8 mouse cellular contexts compared by ENCODE assay signal in genomic region chr17:71002081-71002743, GRCm38 (mm10). TPM values are rescaled to one million over a fixed set of nuclear protein-coding genes. Genes with fewer than 3 reads are reported as not detected.
DNase-seq lines count a peak whose midpoint lies in the region; ATAC-seq lines count a peak whose summit lies in the region.

Gene Myom1, plus strand, starts transcription at chr17:71002633.

- peak within 1 kb of the TSS; percentile 84 for H3K4me2 ChIP-seq in intestine, embryonic 14.5 days (ENCODE audit: low read length)

- no peaks in the 10 kb centered on the region for H3K9me3 ChIP-seq in intestine, embryonic 14.5 days (ENCODE audit: control insufficient read depth, low read length)

- H3K36me3 ChIP-seq in intestine, embryonic 14.5 days (ENCODE audit: control insufficient read depth, insufficient read depth, low read length), result peaks cover 7% of the 10 kb centered on the region; the same call in 1 of the 2 replicates

- WGBS in intestine, embryonic 14.5 days, result under 1% methylated on average over 65 of the region's 65 CpGs

- ATAC-seq in intestine, embryonic 14.5 days (replicated peaks; ENCODE audit: low FRiP score, low TSS enrichment, low read depth), result peak; percentile 96

- no peaks in the 10 kb centered on the region for H3K27me3 ChIP-seq in intestine, embryonic 14.5 days (replicated peaks; ENCODE audit: control insufficient read depth, insufficient read depth, low read length)

- intact Hi-C loops in left cerebral cortex, postnatal 14 days (cut with DNase I), result loop anchor here (10.0 kb wide), 1 partner anchor 183 kb away; the partner anchor contains the start of gene Lpin2

- DNase-seq in adrenal gland, adult 18-20 months (ENCODE audit: low spot score in 2 of 2), result peak; percentile 98 to 99
- peak; percentile 99 for DNase-seq in embryo, embryonic 11 days
- DNase-seq in gastrocnemius, postnatal 25 days, result peak; percentile 100
- DNase-seq in intestine, embryonic 14.5 days (ENCODE audit: low spot score), result peak; percentile 96
- peak; percentile 96 to 97 for DNase-seq in left cerebral cortex, postnatal 14 days (ENCODE audit: low spot score in 2 of 2)
- peak; percentile 98 for DNase-seq in mesoderm, embryonic 11.5 days (ENCODE audit: low read depth, low spot score)
- DNase-seq in right cerebral cortex, postnatal 36 days (ENCODE audit: low spot score in 2 of 2), result peak; percentile 95 to 96
- peak; percentile 98 for DNase-seq in yolk sac, embryonic 10.5 days (ENCODE audit: low spot score)

- H3K4me1 ChIP-seq in intestine, embryonic 14.5 days (replicated peaks; ENCODE audit: control insufficient read depth, insufficient read depth, low read length), result peaks cover 39% of the 10 kb centered on the region

- H3K9ac ChIP-seq in intestine, embryonic 14.5 days (ENCODE audit: low read length), result peak within 1 kb of the TSS; percentile 98

- peak within 1 kb of the TSS; percentile 72 for H3K4me3 ChIP-seq in intestine, embryonic 14.5 days (ENCODE audit: low read depth, low read length)

- H3K27ac ChIP-seq in intestine, embryonic 14.5 days (ENCODE audit: low read depth), result peak within 1 kb of the TSS; percentile 100

RNA-seq across cellular contexts. Expression of gene Myom1, which starts in this region (rescaled TPM):
- 1 to 10 TPM; 2.7 to 5.4 TPM for total RNA-seq in adrenal gland, adult 18-20 months (2021)
- 1,000 to 10,000 TPM; 1,018 to 1,234 TPM for total RNA-seq in gastrocnemius, postnatal 25 days (2021)
- 18.5 and 20.1 TPM in 2 replicates for polyA plus RNA-seq in intestine, embryonic 14.5 days (2014; fragmentation: Nextera tagmentation; extraction: Ambion mirVana)
- 1 to 10 TPM; 4.6 to 5.5 TPM for total RNA-seq in left cerebral cortex, postnatal 14 days (2021)

Comparison
In these comparisons a context has a peak if more than half of its experiments do, and no peak if none do; other contexts are left out.
1. Peak in every context shown above with its lines: DNase-seq, ATAC-seq, H3K4me3 ChIP-seq and H3K27ac ChIP-seq.
2. RNA of gene Myom1 (total RNA-seq): 1,018 to 1,234 TPM in gastrocnemius, postnatal 25 days; 4.6 to 5.5 TPM in left cerebral cortex, postnatal 14 days and 2.7 to 5.4 TPM in adrenal gland, adult 18-20 months; every median in the first group is over 100 times any median in the second.